Comparison of ENCODE assay signal across 25 mouse cellular contexts in genomic region chr1:171356814-171357213, GRCm38 (mm10). TPM values are rescaled to one million over a fixed set of nuclear protein-coding genes. Genes with fewer than 3 reads are reported as not detected.
DNase-seq lines count a peak whose midpoint lies in the region; ATAC-seq and TF ChIP-seq lines count a peak whose summit lies in the region.
"Had no signal": no experiment of that assay in that cellular context is flagged by ENCODE, and none has a peak within 500 bp of the region (broad histone marks: within the 10 kb centered on the region; RNA-seq: fewer than 3 reads in every experiment).

No protein-coding gene starts in this region.

- no peak for TF ChIP-seq CTCF in lung, postnatal 0 days (IDR thresholded peaks at IDR 0.05)
- no peak for TF ChIP-seq CTCF in stomach, postnatal 0 days (IDR thresholded peaks at IDR 0.05; ENCODE audit: low read depth)

- no peak for ATAC-seq in kidney, embryonic 14.5 days (ENCODE audit: low FRiP score, low TSS enrichment)
- no peak for ATAC-seq in lung, postnatal 0 days
- no peak for ATAC-seq in stomach, postnatal 0 days (ENCODE audit: low FRiP score, low TSS enrichment)
- ATAC-seq: activated CD4-positive, CD25-positive, alpha-beta regulatory T cell, adult 4 months; CD4-positive, CD25-positive, alpha-beta regulatory T cell, adult 4 months; forebrain, embryonic 13.5 days; forebrain, embryonic 15.5 days; forebrain, postnatal 0 days; Patski had no signal

- peaks cover 2% of the 10 kb centered on the region; the same call in 1 of the 2 replicates for H3K9me3 ChIP-seq in kidney, embryonic 14.5 days (ENCODE audit: control insufficient read depth, low read length)
- peaks cover 7% of the 10 kb centered on the region for H3K9me3 ChIP-seq in lung, postnatal 0 days (ENCODE audit: low read length)
- H3K9me3 ChIP-seq in stomach, postnatal 0 days (ENCODE audit: control insufficient read depth, low read length), result no peaks in the 10 kb centered on the region
- H3K9me3 ChIP-seq: embryonic facial prominence, embryonic 12.5 days; G1E had no signal

- H3K9ac ChIP-seq in kidney, embryonic 14.5 days (ENCODE audit: low read depth, low read length), result no peak overlapping the region
- H3K9ac ChIP-seq in lung, postnatal 0 days (replicated peaks; ENCODE audit: low read depth), result no peak overlapping the region
- no peak overlapping the region for H3K9ac ChIP-seq in stomach, postnatal 0 days (ENCODE audit: low read length)
- H3K9ac ChIP-seq: embryonic facial prominence, embryonic 12.5 days; forebrain, embryonic 13.5 days; forebrain, embryonic 15.5 days; forebrain, postnatal 0 days had no signal

- DNase-seq in adrenal gland, adult 2 months, result peak; percentile 42
- DNase-seq in adrenal gland, postnatal 25 days, result no peak
- DNase-seq in kidney, postnatal 10 days, result peak; percentile 29
- DNase-seq in lung, postnatal 0 days (ENCODE audit: low spot score), result peak; percentile 26
- DNase-seq in lung, postnatal 36 days, result no peak
- no peak for DNase-seq in stomach, postnatal 0 days (ENCODE audit: low spot score)
- no peak for DNase-seq in heart, adult 11 months
- DNase-seq: adrenal gland, adult 8-10 months; B cell, adult 2 months; cerebellum, adult 11-12 months; cerebellum, adult 2 months; cerebellum, adult 9-10 months; cerebellum, postnatal 10 days; cerebellum, postnatal 25 days; forebrain, postnatal 0 days had no signal

- H3K4me3 ChIP-seq in kidney, embryonic 14.5 days (ENCODE audit: low read length), result no peak overlapping the region
- no peak overlapping the region for H3K4me3 ChIP-seq in lung, postnatal 0 days (ENCODE audit: low read depth, low read length)
- H3K4me3 ChIP-seq in stomach, postnatal 0 days (ENCODE audit: low read depth, low read length), result no peak overlapping the region
- H3K4me3 ChIP-seq: embryonic facial prominence, embryonic 10.5 days; embryonic facial prominence, embryonic 12.5 days; forebrain, embryonic 13.5 days; forebrain, embryonic 15.5 days had no signal

- H3K4me2 ChIP-seq in kidney, embryonic 14.5 days (replicated peaks; ENCODE audit: low read depth, low read length), result no peak overlapping the region
- no peak overlapping the region for H3K4me2 ChIP-seq in lung, postnatal 0 days (replicated peaks; ENCODE audit: low read depth, low read length)
- no peak overlapping the region for H3K4me2 ChIP-seq in stomach, postnatal 0 days (replicated peaks; ENCODE audit: low read depth)
- H3K4me2 ChIP-seq: embryonic facial prominence, embryonic 12.5 days; forebrain, embryonic 13.5 days; forebrain, embryonic 15.5 days had no signal

- no peak overlapping the region for H3K27ac ChIP-seq in kidney, embryonic 14.5 days (ENCODE audit: low read depth, low read length)
- H3K27ac ChIP-seq in lung, postnatal 0 days (ENCODE audit: low read length), result no peak overlapping the region
- 0 out of 2 replicates have a peak overlapping the region, but pooled peaks have one; percentile 18 for H3K27ac ChIP-seq in stomach, postnatal 0 days (replicated peaks)
- H3K27ac ChIP-seq: embryonic facial prominence, embryonic 10.5 days; embryonic facial prominence, embryonic 12.5 days; forebrain, embryonic 13.5 days; forebrain, embryonic 15.5 days had no signal

- WGBS in kidney, embryonic 14.5 days, result 98% methylated on average over 2 of the region's 2 CpGs
- WGBS in lung, postnatal 0 days, result 69% methylated on average over 2 of the region's 2 CpGs
- WGBS in stomach, postnatal 0 days, result 84% methylated on average over 2 of the region's 2 CpGs

- peaks cover 23% of the 10 kb centered on the region for H3K36me3 ChIP-seq in kidney, embryonic 14.5 days (ENCODE audit: control insufficient read depth, insufficient read depth, low read length)
- peaks cover 7% of the 10 kb centered on the region for H3K36me3 ChIP-seq in lung, postnatal 0 days (ENCODE audit: insufficient read depth, low read length)
- peaks cover 4% of the 10 kb centered on the region; the same call in 1 of the 2 replicates for H3K36me3 ChIP-seq in stomach, postnatal 0 days (ENCODE audit: control insufficient read depth, insufficient read depth, low read length)

- no peaks in the 10 kb centered on the region for H3K27me3 ChIP-seq in kidney, embryonic 14.5 days (ENCODE audit: control insufficient read depth, insufficient read depth, low read length)
- no peaks in the 10 kb centered on the region for H3K27me3 ChIP-seq in lung, postnatal 0 days (replicated peaks; ENCODE audit: insufficient read depth, low read length)
- no peaks in the 10 kb centered on the region for H3K27me3 ChIP-seq in stomach, postnatal 0 days (ENCODE audit: control insufficient read depth, insufficient read depth, low read length)
- H3K27me3 ChIP-seq: CH12.LX; embryonic facial prominence, embryonic 12.5 days; forebrain, embryonic 13.5 days; forebrain, embryonic 15.5 days; Patski had no signal

- no peaks in the 10 kb centered on the region for H3K4me1 ChIP-seq in kidney, embryonic 14.5 days (ENCODE audit: control insufficient read depth, insufficient read depth, low read length)
- peaks cover 4% of the 10 kb centered on the region; the same call in 1 of the 2 replicates for H3K4me1 ChIP-seq in lung, postnatal 0 days (ENCODE audit: insufficient read depth, low read depth, low read length)
- H3K4me1 ChIP-seq in stomach, postnatal 0 days (replicated peaks; ENCODE audit: control insufficient read depth, insufficient read depth), result no peaks in the 10 kb centered on the region

- TF ChIP-seq EP300 in lung, postnatal 0 days (IDR thresholded peaks at IDR 0.05), result no peak
- no peak for TF ChIP-seq EP300 in stomach, postnatal 0 days (optimal IDR thresholded peaks at IDR 0.05)

RNA-seq across cellular contexts. Expression of gene Klhdc9, which starts 3.8 kb away (rescaled TPM):
- total RNA-seq in adrenal gland, adult 2 months (2021), result 1 to 10 TPM; 1.1 to 3.8 TPM
- 3.3 and 4.3 TPM in 2 replicates for polyA plus RNA-seq in adrenal gland, adult 2 months (2012; rRNA removed)
- 1.4 and 4.9 TPM in 2 replicates for total RNA-seq in adrenal gland, postnatal 25 days (2021)
- 2.2 and 2.4 TPM in 2 replicates for polyA plus RNA-seq in kidney, embryonic 14.5 days (2014; fragmentation: Nextera tagmentation; extraction: Ambion mirVana)
- 4.0 and 4.5 TPM in 2 replicates for polyA plus RNA-seq in lung, postnatal 0 days (2015; fragmentation: Nextera tagmentation; extraction: Ambion mirVana)
- polyA plus RNA-seq in stomach, postnatal 0 days (2015; fragmentation: Nextera tagmentation; extraction: Ambion mirVana), result 0.86 and 1.2 TPM in 2 replicates
- polyA plus RNA-seq: Patski had no signal

RNA-seq across cellular contexts. Expression of gene Pfdn2, which starts 11.3 kb away (rescaled TPM):
- total RNA-seq in adrenal gland, adult 2 months (2021), result 100 to 1,000 TPM; 154 TPM
- 3.5 and 4.0 TPM in 2 replicates for polyA plus RNA-seq in adrenal gland, adult 2 months (2012; rRNA removed)
- total RNA-seq in adrenal gland, postnatal 25 days (2021), result 140 and 145 TPM in 2 replicates
- 53.7 and 103 TPM in 2 replicates for polyA plus RNA-seq in kidney, embryonic 14.5 days (2014; fragmentation: Nextera tagmentation; extraction: Ambion mirVana)
- 64.1 and 72.7 TPM in 2 replicates for polyA plus RNA-seq in lung, postnatal 0 days (2015; fragmentation: Nextera tagmentation; extraction: Ambion mirVana)
- 68.8 and 71.1 TPM in 2 replicates for polyA plus RNA-seq in stomach, postnatal 0 days (2015; fragmentation: Nextera tagmentation; extraction: Ambion mirVana)

RNA-seq across cellular contexts. Expression of gene Nit1, which starts 11.4 kb away (rescaled TPM):
- total RNA-seq in adrenal gland, adult 2 months (2021), result 10 to 100 TPM; 82.6 to 92.9 TPM
- 70.1 and 74.7 TPM in 2 replicates for polyA plus RNA-seq in adrenal gland, adult 2 months (2012; rRNA removed)
- 83.2 and 86.9 TPM in 2 replicates for total RNA-seq in adrenal gland, postnatal 25 days (2021)
- polyA plus RNA-seq in kidney, embryonic 14.5 days (2014; fragmentation: Nextera tagmentation; extraction: Ambion mirVana), result 33.7 and 34.5 TPM in 2 replicates
- polyA plus RNA-seq in lung, postnatal 0 days (2015; fragmentation: Nextera tagmentation; extraction: Ambion mirVana), result 39.9 and 45.5 TPM in 2 replicates
- polyA plus RNA-seq in stomach, postnatal 0 days (2015; fragmentation: Nextera tagmentation; extraction: Ambion mirVana), result 41.7 and 41.8 TPM in 2 replicates

RNA-seq across cellular contexts. Expression of gene Nectin4, which starts 13.1 kb away (rescaled TPM):
- under 1 TPM; 0.09 to 0.14 TPM for total RNA-seq in adrenal gland, adult 2 months (2021)
- polyA plus RNA-seq in adrenal gland, adult 2 months (2012; rRNA removed), result 0.20 and 0.21 TPM in 2 replicates
- 0.12 TPM in 1 of 2 replicates, not detected in the other for total RNA-seq in adrenal gland, postnatal 25 days (2021)
- 1.0 and 2.6 TPM in 2 replicates for polyA plus RNA-seq in kidney, embryonic 14.5 days (2014; fragmentation: Nextera tagmentation; extraction: Ambion mirVana)
- 10.1 and 10.2 TPM in 2 replicates for polyA plus RNA-seq in lung, postnatal 0 days (2015; fragmentation: Nextera tagmentation; extraction: Ambion mirVana)
- polyA plus RNA-seq in stomach, postnatal 0 days (2015; fragmentation: Nextera tagmentation; extraction: Ambion mirVana), result 45.5 and 48.2 TPM in 2 replicates
- total RNA-seq: G1E had no signal

RNA-seq across cellular contexts. Expression of gene Dedd, which starts 27.9 kb away (rescaled TPM):
- total RNA-seq in adrenal gland, adult 2 months (2021), result 10 to 100 TPM; 31.7 to 33.5 TPM
- 19.9 and 20.0 TPM in 2 replicates for polyA plus RNA-seq in adrenal gland, adult 2 months (2012; rRNA removed)
- total RNA-seq in adrenal gland, postnatal 25 days (2021), result 35.9 and 36.5 TPM in 2 replicates
- polyA plus RNA-seq in kidney, embryonic 14.5 days (2014; fragmentation: Nextera tagmentation; extraction: Ambion mirVana), result 38.8 and 47.1 TPM in 2 replicates
- polyA plus RNA-seq in lung, postnatal 0 days (2015; fragmentation: Nextera tagmentation; extraction: Ambion mirVana), result 43.0 and 44.4 TPM in 2 replicates
- polyA plus RNA-seq in stomach, postnatal 0 days (2015; fragmentation: Nextera tagmentation; extraction: Ambion mirVana), result 32.8 and 36.3 TPM in 2 replicates

Comparison
In these comparisons a context has a peak if more than half of its experiments do, and no peak if none do; other contexts are left out.
1. DNase-seq: peak in adrenal gland, adult 2 months (single experiment), kidney, postnatal 10 days (single experiment) and lung, postnatal 0 days (single experiment); none in adrenal gland, postnatal 25 days (single experiment), lung, postnatal 36 days (single experiment), stomach, postnatal 0 days (single experiment) and heart, adult 11 months (single experiment).
2. RNA of gene Pfdn2, which starts 11.3 kb away (polyA plus RNA-seq): 68.8 to 71.1 TPM in stomach, postnatal 0 days, 64.1 to 72.7 TPM in lung, postnatal 0 days and 53.7 to 103 TPM in kidney, embryonic 14.5 days; 3.5 to 4.0 TPM in adrenal gland, adult 2 months; every median in the first group is over 10 times any median in the second.